Mouse (Mus musculus): ENCODE measurements around the gene Mark1.

- TF ChIP-seq CTCF (IDR thresholded peaks at IDR 0.05) (no peak), EP300 (IDR thresholded peaks at IDR 0.05) (no peak)
Observed at GRCm38 (mm10) chr1:184905904-184906745, 93.2 kb downstream of the Mark1 start.
